Mouse (Mus musculus) E14TG2a.4 (cell line): ENCODE measurements at regions not wholly inside any gene's neighbourhood (a gene's known extent, or its start where the extent isn't known, plus 50 kb on each side); places are given as distances from the start of the nearest gene placed in this dataset.

ENCODE experiments used
- CTCF ChIP-seq: conservative IDR thresholded peaks from 2 replicates; pipeline ENCODE4 v1.5.1; 2014; ENCODE audit warnings: low read length
- NANOG ChIP-seq: IDR thresholded peaks from 2 replicates; pipeline ENCODE4 v1.6.1; 2014; ENCODE audit warnings: borderline replicate concordance, low read length, mixed read lengths
- POU5F1 ChIP-seq: IDR thresholded peaks from 2 replicates; pipeline ENCODE4 v1.6.1; 2014; ENCODE audit warnings: low read length, borderline replicate concordance

DNA sequence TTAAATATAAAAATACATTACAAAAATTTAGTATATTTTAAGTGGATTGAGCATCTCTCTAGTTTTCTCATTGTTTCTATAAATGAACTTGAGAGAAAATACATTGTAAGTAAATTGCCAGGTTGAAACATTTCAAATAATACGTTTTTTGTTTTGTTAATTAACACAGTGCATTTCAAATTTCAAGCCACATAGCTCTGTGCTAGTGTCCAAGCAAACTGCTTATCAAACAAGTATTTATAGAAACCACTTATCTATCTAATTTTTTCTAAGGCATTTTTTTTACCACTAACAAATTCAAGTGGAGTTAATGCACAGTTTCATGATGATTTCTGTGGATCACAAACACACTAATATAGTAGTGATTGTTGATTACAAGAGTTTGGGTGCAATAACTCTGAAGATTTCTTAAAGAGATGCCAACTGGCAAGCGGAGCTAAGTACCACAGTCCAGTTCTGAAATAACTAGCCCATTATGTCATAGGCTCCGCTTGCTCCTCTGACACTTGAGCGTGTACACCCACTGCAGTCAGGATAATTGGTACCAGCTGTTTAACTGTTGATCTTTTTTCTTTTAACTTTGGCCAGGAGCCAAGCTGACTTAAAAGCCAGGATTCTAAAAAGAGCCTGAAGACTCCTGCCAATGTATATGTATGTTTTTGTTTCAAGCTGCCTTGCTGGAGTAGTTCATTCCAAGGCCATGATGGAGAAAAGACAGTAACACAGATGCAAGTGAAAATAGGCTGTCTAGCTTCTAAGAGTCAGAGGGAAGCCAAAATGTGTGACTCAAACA, 115.0 kb downstream of the Pcdh18 start:
- TF ChIP-seq CTCF, result no peak
- no peak for TF ChIP-seq NANOG
- TF ChIP-seq POU5F1, result no peak
